Mouse (Mus musculus) brain, embryonic 14.5 days (tissue): ENCODE measurements around the gene Clspn. TPM values are rescaled to one million over a fixed set of nuclear protein-coding genes. Genes with fewer than 3 reads are reported as not detected.
"Not testable (repeated sequence)": the region's sequence is repeated elsewhere in the genome, so short reads cannot be mapped to it uniquely, and the experiment has no call there.

Experiments used
- DNase-seq: peaks from one replicate; pipeline ENCODE4 v3.0.0-alpha.2; 2011; ENCODE audit warnings: low read depth
- CTCF ChIP-seq: fragments of 200-500 bp; IDR thresholded peaks from 2 replicates; pipeline ENCODE4 v1.5.1; 2012; ENCODE audit warnings: inconsistent platforms, mild to moderate bottlenecking, moderate library complexity, borderline replicate concordance; ENCODE audit not compliant: insufficient read depth, insufficient read length; ENCODE audit errors: extremely low read depth
- POLR2A ChIP-seq: fragments of 200-500 bp; IDR thresholded peaks from 2 replicates; pipeline ENCODE4 v1.6.1; 2012; ENCODE audit warnings: mild to moderate bottlenecking, inconsistent platforms, borderline replicate concordance; ENCODE audit not compliant: poor library complexity, insufficient read depth, insufficient read length, severe bottlenecking; ENCODE audit errors: extremely low read depth
- polyA plus RNA-seq: library from polyadenylated mRNA; depleted of rRNA; stranded (reverse); fragments of >200 nt; gene quantifications from 2 replicates; pipeline ENCODE4 v1.2.3, GENCODE M21; 2012; rRNA removed

Clspn gene
- polyA plus RNA-seq, result 6.2 and 6.9 TPM in 2 replicates

- TF ChIP-seq CTCF (no peak), POLR2A (no peak)
- peak; percentile 97 for DNase-seq
These were observed at the start of gene Clspn for GRCm38 (mm10) chr4:126556809-126557711. Gene Clspn, plus strand, starts transcription at chr4:126556935.

- no peak for DNase-seq
- no peak for TF ChIP-seq POLR2A
- TF ChIP-seq CTCF, result no peak
These were observed 48.4 kb upstream of the Clspn start for GRCm38 (mm10) chr4:126508110-126508899.

GRCm38 (mm10) chr4:126509072-126509471 lies 47.7 kb upstream of the Clspn start:
- no peak for TF ChIP-seq CTCF
- TF ChIP-seq POLR2A, result no peak
- DNase-seq, result no peak

GRCm38 (mm10) chr4:126511013-126511412 lies 45.7 kb upstream of the Clspn start:
- TF ChIP-seq POLR2A, result no peak
- DNase-seq, result no peak

GRCm38 (mm10) chr4:126512308-126513066 lies 44.2 kb upstream of the Clspn start:
- DNase-seq, result no peak
- TF ChIP-seq POLR2A (no peak), CTCF (no peak)

- TF ChIP-seq POLR2A, result no peak
- TF ChIP-seq CTCF, result no peak
- DNase-seq, result no peak
These were observed 30.6 kb upstream of the Clspn start for GRCm38 (mm10) chr4:126526164-126526563.

GRCm38 (mm10) chr4:126526828-126527227 lies 29.9 kb upstream of the Clspn start:
- no peak for DNase-seq
- TF ChIP-seq POLR2A (no peak), CTCF (no peak)

GRCm38 (mm10) chr4:126532292-126532691 lies 24.4 kb upstream of the Clspn start:
- DNase-seq, result no peak
- TF ChIP-seq CTCF, result no peak

- peak; percentile 91 for DNase-seq
- TF ChIP-seq CTCF (no peak), POLR2A (peak; percentile 56; the same call in 1 of the 2 replicates)
These were observed 23.7 kb upstream of the Clspn start, which contains the start of gene Ago4 for GRCm38 (mm10) chr4:126532827-126533728. Gene Ago4, minus strand, starts transcription at chr4:126533472.

- TF ChIP-seq POLR2A, result no peak
- TF ChIP-seq CTCF, result no peak
- no peak for DNase-seq
These were observed 23.0 kb upstream of the Clspn start for GRCm38 (mm10) chr4:126533729-126534070.

- DNase-seq, result not testable (repeated sequence)
These were observed 21.1 kb upstream of the Clspn start for GRCm38 (mm10) chr4:126535631-126536030.

- DNase-seq, result no peak
- no peak for TF ChIP-seq POLR2A
- TF ChIP-seq CTCF, result no peak
These were observed 19.9 kb upstream of the Clspn start for GRCm38 (mm10) chr4:126536865-126537264.
